Mouse (Mus musculus) 3134 (cell line): ENCODE data around the gene Grm6.

Experiments
- DNase-seq: peaks from one replicate; pipeline ENCODE4 v3.0.0-alpha.2; 2011; ENCODE audit warnings: low spot score; ENCODE audit not compliant: insufficient read length; ENCODE audit errors: extremely low read depth

Gene Grm6

DNA sequence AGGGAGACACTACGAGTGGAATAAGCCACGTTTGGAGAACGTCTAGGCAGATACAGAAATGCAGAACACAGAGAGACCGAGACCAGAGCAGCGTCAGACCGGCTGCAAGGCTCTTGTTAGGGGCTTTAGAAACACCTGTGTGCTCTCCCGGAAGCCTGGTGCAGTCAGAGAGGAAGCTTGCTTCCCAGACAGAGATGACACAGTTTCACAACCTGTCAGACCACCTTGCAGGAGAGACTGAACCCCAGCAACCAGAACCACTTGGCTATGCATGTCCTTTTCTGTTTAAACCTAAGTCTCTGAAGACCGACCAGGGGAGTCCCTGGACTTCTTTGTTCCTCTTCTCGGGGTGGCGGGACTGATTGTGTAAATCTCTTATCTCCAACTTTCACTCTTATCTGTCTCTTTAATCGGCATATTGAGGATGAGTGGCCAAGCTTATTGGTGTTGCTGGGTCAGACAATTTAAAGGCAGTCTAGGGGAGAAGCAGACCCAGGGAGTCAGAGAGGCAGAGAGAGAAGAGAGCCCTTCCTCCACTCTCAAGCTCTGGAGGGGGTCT is at the start of gene Grm6:
Grm6 (plus strand) TSS at position 509 of the 559 bp plus-strand sequence.
- DNase-seq: no peak

DNA sequence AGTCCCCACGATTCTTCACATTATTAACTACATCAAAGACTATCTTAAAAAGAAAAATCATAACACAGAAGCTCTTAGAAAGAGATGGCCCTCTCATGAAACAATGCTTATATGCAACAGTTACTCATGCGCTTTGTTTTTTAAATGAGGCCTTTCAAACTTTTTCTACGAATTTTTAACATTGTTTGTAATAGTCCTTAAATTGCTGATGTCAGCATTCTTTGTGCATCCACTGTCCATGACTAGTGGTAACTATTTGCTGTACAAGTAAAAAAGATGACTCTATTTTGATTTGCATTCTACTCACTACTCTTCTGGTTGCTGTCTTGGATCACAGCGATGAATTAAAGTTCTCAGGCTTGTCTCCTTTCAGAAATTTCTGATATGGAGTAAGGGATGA is 36.3 kb upstream of the Grm6 start:
- no peak for DNase-seq

DNA sequence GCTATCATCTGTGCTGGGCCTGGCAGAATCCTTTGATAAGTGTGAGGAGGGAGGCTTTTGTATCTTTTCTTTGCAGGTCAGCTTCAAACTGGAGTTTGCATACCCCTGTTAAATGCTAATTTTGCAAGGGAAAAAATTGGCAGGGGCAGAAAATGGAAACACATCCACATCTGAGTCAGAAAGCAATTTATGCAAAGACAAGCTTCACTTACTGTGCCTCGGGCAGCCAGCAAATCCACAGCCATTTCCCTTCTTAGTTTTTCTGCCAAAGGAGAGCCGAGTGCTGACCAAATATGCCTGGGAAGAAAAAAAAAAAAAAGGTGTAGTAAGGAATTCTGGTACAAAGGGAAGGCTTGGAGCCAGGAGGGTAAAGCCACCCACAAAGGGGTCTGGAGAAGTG is 24.3 kb upstream of the Grm6 start:
- DNase-seq: no peak

DNA sequence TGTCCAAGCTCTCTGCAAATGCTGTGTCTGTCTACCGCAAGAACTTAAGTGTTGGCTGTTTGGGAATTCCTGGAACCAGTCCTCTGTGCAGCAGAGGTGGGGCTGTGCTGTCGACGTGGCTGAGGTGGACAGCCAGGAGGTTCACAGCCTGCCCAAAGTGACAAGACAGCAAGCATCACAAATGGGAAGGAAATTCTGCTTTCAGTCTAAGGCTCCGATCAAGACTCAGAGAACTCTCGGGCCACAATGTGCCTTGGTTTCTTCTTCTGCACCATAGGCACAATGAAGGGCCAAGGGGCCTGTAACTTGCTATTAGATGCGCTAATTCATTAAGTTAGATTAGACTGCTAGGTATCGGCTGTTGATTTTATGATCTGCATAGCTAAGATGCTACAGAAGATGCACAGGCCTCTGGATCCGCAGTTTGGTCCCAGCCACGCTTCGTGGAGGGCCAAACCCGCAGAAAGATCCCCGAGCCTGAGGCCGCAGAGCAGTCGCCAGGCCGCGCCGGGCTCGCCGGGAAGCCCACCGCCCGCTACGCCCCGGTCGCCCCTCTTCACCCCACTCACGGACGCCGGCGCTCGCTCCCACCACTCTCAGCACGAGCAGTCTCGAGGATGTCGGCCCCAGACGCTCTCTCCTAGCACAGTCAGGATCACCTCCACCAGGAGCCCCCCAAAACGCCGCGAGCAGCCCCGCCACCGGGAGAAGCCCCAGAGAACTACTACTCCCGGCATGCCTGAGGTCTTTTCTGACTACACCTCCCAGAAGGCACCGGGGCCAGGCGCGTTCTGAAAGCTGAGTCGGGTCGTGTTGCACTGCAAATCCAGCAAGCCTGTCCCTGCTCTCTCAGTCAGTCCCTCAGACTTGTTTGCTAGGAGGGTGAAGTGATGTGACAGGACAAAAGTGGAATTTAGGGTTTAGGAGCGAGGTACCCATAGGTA is 23.2 kb upstream of the Grm6 start, which contains the start of gene Zfp354c:
Zfp354c (minus strand) TSS at position 715 of the 944 bp plus-strand sequence.
- DNase-seq: peak; percentile 65

DNA sequence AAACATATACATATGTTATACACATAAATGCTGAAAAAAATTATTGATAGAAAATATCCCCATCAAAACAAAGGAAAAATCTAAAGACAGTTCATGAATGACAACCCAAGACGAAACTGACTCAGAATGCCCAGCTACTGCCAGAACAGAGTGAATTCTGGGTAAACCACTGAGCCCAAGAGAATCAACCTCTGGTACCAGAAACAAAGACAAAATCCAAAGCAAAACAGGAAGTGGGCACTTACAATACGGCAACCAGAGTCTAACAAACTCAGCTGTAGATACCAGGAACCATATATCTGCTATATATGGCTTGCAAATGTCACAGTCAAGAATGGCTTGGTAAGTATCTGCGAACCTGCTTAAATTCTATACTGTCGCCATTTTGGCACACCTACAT is 14.8 kb upstream of the Grm6 start:
- DNase-seq: no peak

DNA sequence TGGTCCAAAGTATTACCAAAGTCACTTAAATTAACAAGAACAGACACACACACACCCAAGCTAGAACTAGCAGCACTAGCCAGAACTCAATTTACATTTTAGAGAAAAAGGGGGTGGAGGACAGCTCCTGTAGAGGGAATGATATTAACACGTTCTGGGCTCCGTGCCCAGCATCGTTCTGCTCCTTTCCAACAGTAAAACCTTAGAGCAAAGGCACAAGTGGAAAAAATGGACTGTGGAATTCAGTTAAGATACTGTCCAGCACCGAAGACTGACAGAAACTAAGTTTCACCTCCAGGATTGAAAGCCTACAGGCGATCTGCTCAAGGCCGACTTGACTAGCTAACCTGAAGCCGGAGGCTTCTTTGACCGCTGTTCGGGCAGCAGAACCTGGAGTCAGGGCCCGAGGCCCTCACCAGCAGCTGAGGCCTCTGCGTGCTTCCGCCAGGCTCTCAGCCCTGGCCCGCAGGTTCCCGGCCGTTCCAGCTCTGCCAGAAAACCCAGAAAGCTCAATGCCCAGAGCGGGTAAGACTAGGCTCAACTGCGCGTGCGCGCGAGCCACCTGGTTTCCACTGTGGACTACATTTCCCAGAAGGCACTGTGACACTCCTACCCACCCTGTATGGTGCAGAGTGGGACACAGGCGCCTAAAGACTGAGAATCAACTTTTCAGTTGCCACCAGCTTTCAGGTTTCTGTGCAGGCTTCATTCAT is 9.3 kb upstream of the Grm6 start, which contains the start of gene Zfp879:
Zfp879 (minus strand) TSS at position 530 of the 713 bp plus-strand sequence.
- DNase-seq: no peak

DNA sequence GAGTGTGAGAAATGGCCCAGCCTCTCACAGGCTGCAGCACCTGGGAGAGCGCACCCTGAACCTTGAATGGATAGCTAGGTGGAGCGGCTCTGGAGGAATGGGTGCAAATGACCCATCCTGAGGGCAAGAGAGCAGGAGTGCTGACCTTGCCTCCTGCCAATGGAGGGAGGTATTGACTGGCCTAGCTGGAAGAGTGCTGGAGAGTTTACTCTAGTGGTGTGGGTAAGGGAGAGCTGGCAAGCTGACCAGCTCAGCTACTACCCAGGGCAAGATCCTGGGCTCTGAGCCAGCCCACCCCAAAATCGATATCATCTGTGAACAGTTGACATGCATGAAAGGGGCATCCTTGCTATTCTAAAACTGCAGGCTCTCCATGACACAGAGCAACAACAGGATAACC is 4.5 kb upstream of the Grm6 start:
- no peak for DNase-seq

DNA sequence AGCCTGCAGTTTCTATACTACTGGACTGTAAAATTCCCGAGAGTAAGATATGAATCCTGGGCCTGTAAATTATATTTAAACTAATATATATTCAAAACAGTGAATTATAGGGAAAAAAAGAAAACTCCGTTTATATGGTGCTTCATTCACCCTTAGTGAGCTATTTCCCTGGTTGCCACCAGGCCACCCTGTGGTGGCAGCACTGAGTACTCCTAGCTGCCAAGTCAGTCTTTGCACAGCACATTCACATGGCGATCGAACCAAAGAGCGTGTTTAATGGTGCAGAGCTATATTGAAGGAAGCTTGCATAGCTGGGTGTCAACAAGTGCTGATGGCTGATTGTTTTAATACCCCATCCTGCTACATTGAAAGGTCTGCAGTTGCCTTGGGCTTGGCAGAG is 3.4 kb upstream of the Grm6 start:
- no peak for DNase-seq

DNA sequence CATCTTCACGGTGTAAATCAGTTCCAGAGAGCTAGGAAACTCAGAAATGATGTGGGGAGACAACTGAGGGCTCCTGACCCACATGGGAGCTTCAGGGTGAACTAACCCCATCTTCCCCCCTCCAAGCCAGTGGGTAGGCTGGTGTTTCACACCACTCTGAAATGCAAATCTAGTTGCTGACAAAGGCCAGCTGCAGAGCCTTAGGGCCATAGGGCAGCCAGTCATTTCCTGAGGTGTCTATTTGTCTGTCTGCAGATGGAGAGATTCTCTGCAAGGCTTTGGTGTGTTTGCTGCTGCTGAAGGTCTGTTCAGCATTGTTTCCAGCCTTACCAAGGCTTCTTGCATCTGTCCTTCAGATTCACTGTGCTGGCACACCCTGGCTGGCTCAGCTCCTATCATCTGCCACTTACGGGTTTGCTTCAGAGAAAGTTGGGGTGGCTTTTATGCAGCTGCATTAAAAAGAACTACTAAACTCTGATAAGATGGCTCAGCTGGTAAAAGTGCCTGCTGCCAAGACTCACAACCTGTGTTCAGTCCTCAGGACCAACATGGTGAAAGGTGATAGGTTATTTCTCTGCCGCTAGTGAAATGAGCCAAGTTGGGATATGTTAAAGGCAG is 1.9 kb upstream of the Grm6 start:
- no peak for DNase-seq

DNA sequence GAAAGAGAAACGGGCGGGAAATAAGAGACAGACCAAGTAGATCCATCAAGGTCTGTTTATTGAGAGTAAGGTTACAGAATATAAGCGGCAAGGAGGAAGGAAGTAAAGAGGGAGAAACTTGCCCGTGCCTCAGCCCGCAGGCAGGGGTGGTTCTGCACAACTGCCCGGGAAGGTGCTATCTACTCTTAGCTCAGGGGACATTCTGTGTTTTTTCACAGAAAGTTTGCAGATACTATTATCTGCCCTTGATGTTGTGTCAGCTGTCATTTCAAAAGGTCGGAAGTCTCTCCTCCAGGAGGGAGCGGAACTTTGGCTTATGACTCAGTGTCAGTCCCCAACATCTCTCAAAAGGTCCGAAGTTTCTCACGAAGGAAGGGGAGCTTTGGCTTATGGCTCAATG is 1.2 kb upstream of the Grm6 start:
- DNase-seq: no peak

DNA sequence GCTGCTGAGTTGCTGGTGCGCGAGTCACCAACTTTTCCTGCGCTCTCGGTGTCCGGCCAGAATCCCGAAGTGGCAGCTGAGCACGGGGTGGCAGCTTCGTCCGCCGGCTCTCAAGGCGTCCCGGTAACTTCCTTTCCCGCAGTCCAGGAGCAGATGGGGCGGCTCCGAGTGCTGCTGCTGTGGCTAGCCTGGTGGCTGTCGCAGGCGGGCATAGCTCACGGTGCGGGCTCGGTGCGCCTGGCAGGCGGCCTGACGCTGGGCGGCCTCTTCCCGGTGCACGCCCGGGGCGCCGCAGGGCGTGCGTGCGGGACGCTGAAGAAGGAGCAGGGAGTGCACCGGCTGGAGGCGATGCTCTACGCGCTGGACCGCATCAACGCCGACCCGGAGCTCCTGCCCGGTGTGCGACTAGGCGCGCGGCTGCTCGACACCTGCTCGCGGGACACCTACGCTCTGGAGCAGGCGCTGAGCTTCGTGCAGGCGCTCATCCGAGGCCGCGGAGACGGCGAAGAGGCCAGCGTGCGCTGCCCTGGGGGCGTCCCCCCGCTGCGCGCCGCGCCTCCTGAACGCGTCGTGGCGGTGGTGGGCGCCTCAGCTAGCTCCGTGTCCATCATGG is 610 bp downstream of the Grm6 start:
- no peak for DNase-seq

DNA sequence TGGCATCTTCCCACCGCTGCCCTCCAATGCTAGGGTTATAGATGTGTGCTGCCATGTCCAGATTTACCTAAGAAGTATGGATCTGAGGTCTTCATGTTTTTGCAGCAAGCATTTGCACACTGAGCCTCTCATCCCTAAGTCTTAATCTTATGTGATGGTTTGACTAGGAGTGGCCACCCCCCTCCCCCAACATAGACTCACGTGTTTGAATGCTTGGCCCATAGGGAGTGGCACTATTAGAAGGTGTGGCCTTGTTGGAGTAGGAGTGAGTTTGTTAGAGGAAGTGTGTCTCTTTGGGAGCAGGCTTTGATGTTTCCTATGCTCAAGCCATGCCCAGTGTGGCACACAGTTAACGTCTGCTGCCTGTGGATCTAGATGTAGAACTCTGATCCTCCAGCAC is 28.2 kb downstream of the Grm6 start:
- DNase-seq: no peak

DNA sequence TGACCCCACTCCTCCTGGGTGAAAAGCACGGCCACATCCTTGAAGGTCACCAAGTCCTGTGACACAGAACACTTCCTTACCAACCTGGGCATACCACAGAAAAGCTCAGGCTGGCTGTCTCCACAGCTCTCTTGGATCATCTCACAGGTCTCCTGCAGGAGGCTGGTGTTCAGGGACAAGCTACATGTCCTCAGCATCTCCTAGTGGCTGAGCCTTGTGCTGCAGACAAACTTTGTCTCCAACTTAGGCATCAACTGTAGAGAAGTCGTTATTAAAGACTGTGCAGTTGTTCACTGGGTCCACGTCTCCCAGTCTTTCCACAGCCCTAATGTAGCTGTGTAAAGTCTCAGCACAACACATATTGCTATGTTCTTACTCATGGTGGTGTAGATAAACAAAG is 33.3 kb downstream of the Grm6 start:
- DNase-seq: no peak

DNA sequence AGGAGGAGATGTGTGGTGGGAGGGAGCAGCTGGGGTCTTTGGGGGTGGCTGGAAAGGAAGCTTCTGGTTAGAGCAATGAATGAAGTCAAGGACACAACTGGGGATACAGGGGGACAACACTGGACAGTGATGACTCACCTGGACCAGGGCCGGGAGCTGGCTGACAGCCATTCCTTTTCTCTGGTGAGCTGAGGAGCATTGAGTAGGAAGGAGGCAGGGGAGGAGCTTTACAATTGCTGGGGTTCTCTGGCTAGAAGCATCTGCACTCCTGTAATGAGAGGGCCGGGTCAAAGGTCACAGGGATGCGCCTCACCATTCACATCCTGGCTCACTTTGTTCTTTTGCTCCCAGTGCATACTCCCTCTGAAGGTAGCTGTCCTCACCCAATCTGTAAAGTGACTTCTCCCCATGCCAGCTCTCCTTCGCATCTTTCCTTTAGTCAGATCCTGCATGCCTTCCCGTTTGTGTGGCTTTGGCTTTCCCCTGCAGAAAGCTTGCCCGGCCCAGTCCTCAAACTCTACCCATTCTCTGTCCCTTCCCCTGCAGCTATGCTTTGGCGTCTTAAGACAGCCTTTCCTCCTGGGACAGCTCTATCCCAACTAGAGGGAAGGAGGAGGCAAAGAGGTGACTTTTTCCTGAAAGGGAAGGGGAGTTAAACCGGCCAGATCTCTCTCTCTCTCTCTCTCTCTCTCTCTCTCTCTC is 35.9 kb downstream of the Grm6 start:
- no peak for DNase-seq

DNA sequence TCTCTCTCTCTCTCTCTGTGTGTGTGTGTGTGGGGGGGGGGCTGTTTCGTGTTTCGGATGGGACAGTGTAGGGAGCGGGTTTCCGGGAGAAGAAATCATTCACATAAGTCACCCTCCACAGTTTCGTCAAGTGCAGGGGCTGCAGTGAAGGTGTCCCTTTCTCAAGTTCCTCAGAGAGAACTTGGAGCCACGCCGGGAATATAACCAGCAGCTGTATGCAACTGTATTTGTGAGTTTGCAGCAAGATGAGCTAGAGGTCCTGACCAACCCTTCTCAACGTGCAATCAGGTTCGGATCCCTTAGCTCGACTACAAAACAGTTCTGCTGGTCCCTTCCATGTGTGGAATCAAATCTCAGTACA is 36.4 kb downstream of the Grm6 start:
- no peak for DNase-seq

DNA sequence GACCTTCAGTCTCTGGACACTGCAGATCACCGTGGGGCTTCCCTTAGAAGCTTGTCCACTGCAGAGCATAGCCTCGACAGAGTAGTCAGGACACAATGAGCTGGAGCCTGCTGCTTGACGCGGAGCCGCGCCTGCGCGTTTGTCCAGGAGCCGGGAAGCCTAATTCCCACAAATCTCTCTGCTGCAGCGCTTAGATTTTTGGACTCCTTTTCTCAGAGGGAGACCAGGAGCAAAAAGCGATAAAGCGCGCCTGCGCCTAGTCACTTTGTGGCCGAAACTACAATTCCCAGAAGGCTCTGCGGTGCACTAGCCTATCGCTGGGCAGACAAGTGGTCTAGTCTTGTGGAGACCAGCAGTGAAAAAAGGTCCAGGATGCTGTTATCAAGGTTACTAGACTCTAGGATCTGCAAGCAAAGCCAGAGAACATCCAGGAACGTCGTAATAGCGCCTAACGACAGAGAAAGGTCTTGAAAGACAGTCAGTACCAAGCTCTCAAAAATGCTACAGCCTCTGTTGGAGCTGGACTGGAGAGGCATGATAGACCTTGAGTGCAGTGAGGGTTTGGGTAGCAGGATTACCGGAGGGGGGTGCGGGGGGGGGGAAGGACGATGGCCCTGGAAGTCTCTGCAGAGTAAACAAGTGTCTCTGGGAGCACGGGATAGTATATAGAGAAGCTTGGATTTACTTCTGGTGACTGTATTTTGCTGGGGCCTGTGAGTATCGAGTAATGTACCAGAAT is 37.1 kb downstream of the Grm6 start, which contains the start of gene Zfp454:
Zfp454 (minus strand) TSS at position 262 of the 739 bp plus-strand sequence.
- DNase-seq: no peak

DNA sequence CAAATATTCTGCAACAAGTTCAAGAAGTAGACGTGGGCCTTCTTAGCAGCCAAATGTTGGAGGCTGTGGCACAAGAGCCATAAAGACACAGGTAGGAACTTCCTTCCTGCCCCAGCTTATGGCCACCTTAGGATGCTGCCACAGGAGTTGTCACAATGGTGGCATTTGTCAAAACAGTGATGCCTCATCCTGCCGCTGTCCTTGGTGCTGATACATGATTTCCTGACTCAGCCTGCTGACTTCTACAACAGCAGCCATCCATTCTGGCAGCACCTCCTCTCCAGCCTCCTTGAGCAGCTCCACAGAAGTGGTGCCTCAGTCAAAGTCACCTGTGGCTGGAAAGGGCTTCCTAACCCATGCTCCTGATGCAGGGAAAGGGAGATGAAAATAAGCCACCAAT is 42.0 kb downstream of the Grm6 start:
- DNase-seq: no peak

DNA sequence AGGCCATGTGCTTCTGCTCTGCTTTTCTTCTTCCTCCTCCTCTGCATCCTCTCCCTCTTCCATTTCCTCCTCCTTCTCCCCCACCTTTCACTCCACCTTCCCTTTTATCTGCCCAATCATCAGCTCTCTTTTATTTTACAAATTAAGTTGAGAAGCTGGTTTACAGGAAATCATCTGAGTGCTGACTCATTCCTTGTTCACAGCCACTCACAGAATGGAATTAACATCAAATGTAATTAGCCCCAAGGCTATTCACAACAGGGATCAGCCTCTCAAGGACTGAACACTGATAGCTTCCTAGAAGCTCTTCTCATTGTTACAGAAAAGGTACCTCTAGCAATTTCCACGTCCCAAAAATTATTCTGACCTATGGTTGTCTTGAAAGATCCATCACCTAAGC is 46.9 kb downstream of the Grm6 start:
- no peak for DNase-seq

DNA sequence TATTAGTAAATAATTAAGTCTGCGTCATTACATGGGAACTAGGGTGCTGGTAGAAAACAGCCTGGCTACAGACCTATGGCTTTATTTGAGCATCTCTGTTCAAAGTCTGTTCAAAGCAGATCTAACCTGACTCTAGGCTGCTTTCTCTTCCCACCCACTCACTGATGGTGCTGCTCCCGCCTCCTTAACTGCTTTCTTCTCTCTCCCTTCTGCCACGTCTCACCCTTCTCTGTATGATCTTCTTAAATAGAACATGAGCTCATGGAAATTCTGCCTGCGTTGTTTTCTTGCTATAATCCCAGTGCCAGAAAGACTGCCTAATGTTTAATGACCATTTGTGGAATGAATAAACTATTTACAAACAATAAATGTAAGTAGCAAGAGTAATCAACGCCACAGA is 57.7 kb downstream of the Grm6 start:
- DNase-seq: no peak
